Mouse (Mus musculus): ENCODE measurements around the gene Gm3045. TPM values are rescaled to one million over a fixed set of nuclear protein-coding genes. Genes with fewer than 3 reads are reported as not detected.

Gene Gm3045
- total and polyA plus RNA-seq, 3 experiments: not detected

- Histone ChIP-seq H3K4me1 (ENCODE audit: control insufficient read depth in 1 of 2, insufficient read depth in 2 of 2) (no peaks in the 10 kb centered on the region), H3K9me3 (replicated peaks; ENCODE audit: low read length) (no peaks in the 10 kb centered on the region), H3K4me3 (replicated peaks in 1 of 3; ENCODE audit: low read depth in 2 of 3, low read length in 2 of 3, poor library complexity in 1 of 3) (no peak overlapping the region), H3K27me3 (replicated peaks) (peaks cover 66% of the 10 kb centered on the region), H3K36me3 (replicated peaks in 1 of 2; ENCODE audit: control insufficient read depth in 1 of 2, insufficient read depth in 1 of 2, low read length in 1 of 2) (no peaks in the 10 kb centered on the region), H3K27ac (ENCODE audit: insufficient read depth, low read depth) (no peak overlapping the region), H3K4me2 (ENCODE audit: insufficient read depth, low read depth, poor library complexity, severe bottlenecking) (no peak overlapping the region), H3K9ac (ENCODE audit: insufficient read depth, low read depth) (no peak overlapping the region), H3K79me2 (replicated peaks; ENCODE audit: control insufficient read depth, extremely low read depth, insufficient read depth, poor library complexity, severe bottlenecking) (no peaks in the 10 kb centered on the region)
- dilution Hi-C loops (cut with MboI; ENCODE audit: extremely low pct_ligation_motif_present, extremely low pct_unique_long_range_greater_than_20kb, low sequenced_read_pairs) (no loop called here), in situ Hi-C loops (cut with MboI; ENCODE audit: low pct_ligation_motif_present, low pct_unique_long_range_greater_than_20kb, low sequenced_read_pairs) (no loop called here)
- no peak for DNase-seq (ENCODE audit: extremely low read depth)
- TF ChIP-seq CHD1 (IDR thresholded peaks at IDR 0.05; ENCODE audit: low read depth, low read length): no peak
- no peak for TF ChIP-seq BHLHE40 (IDR thresholded peaks at IDR 0.05; ENCODE audit: low read depth, low read length)
- TF ChIP-seq RAD21 (IDR thresholded peaks at IDR 0.05; ENCODE audit: low read depth, low read length): no peak
- no peak for TF ChIP-seq ELF1 (IDR thresholded peaks at IDR 0.05; ENCODE audit: low read depth, low read length)
- TF ChIP-seq MAZ (IDR thresholded peaks at IDR 0.05; ENCODE audit: low read depth, low read length): no peak
- no peak for TF ChIP-seq MYC (IDR thresholded peaks at IDR 0.05; ENCODE audit: low read depth, low read length)
- no peak for TF ChIP-seq JUN (IDR thresholded peaks at IDR 0.05; ENCODE audit: insufficient read depth, low read depth, low read length)
- no peak for TF ChIP-seq MAX (IDR thresholded peaks at IDR 0.05; ENCODE audit: low read length)
- no peak for TF ChIP-seq KAT2A (IDR thresholded peaks at IDR 0.05; ENCODE audit: insufficient replicate concordance, low read length)
- no peak for TF ChIP-seq ZKSCAN1 (IDR thresholded peaks at IDR 0.05; ENCODE audit: borderline replicate concordance, low read depth, low read length)
- no peak for TF ChIP-seq POLR2A (IDR thresholded peaks at IDR 0.05; ENCODE audit: low read depth, low read length)
- TF ChIP-seq USF1 (IDR thresholded peaks at IDR 0.05; ENCODE audit: low read depth, low read length): no peak
- TF ChIP-seq CHD2 (IDR thresholded peaks at IDR 0.05; ENCODE audit: low read length): no peak
- TF ChIP-seq HCFC1 (IDR thresholded peaks at IDR 0.05; ENCODE audit: low read depth, low read length): no peak
- no peak for TF ChIP-seq UBTF (IDR thresholded peaks at IDR 0.05; ENCODE audit: low read depth, low read length)
- TF ChIP-seq NRF1 (IDR thresholded peaks at IDR 0.05; ENCODE audit: low read depth, low read length): no peak
- TF ChIP-seq SIN3A (IDR thresholded peaks at IDR 0.05; ENCODE audit: low read length): no peak
- no peak for TF ChIP-seq MXI1 (IDR thresholded peaks at IDR 0.05; ENCODE audit: low read depth, low read length)
Observed at GRCm38 (mm10) chr13:56383406-56383805, 43.0 kb upstream of the Gm3045 start.

- H3K79me2 ChIP-seq (replicated peaks; ENCODE audit: control insufficient read depth, extremely low read depth, insufficient read depth, poor library complexity, severe bottlenecking): no peaks in the 10 kb centered on the region
- dilution Hi-C loops (cut with MboI; ENCODE audit: extremely low pct_ligation_motif_present, extremely low pct_unique_long_range_greater_than_20kb, low sequenced_read_pairs) (no loop called here), in situ Hi-C loops (cut with MboI; ENCODE audit: low pct_ligation_motif_present, low pct_unique_long_range_greater_than_20kb, low sequenced_read_pairs) (no loop called here)
- no peak overlapping the region for H3K4me3 ChIP-seq (replicated peaks in 1 of 3; ENCODE audit: low read depth in 2 of 3, low read length in 2 of 3, poor library complexity in 1 of 3)
- H3K4me2 ChIP-seq (ENCODE audit: insufficient read depth, low read depth, poor library complexity, severe bottlenecking): no peak overlapping the region
- no peak overlapping the region for H3K9ac ChIP-seq (ENCODE audit: insufficient read depth, low read depth)
- peaks cover 54% of the 10 kb centered on the region for H3K27me3 ChIP-seq (replicated peaks)
- H3K4me1 ChIP-seq (ENCODE audit: control insufficient read depth in 1 of 2, insufficient read depth in 2 of 2): no peaks in the 10 kb centered on the region
- DNase-seq (ENCODE audit: extremely low read depth): no peak
- H3K9me3 ChIP-seq (replicated peaks; ENCODE audit: low read length): peaks cover 5% of the 10 kb centered on the region
- no peaks in the 10 kb centered on the region for H3K36me3 ChIP-seq (replicated peaks in 1 of 2; ENCODE audit: control insufficient read depth in 1 of 2, insufficient read depth in 1 of 2, low read length in 1 of 2)
- TF ChIP-seq MXI1 (IDR thresholded peaks at IDR 0.05; ENCODE audit: low read depth, low read length) (no peak), NRF1 (IDR thresholded peaks at IDR 0.05; ENCODE audit: low read depth, low read length) (no peak)
- H3K27ac ChIP-seq (ENCODE audit: insufficient read depth, low read depth): no peak overlapping the region
Observed at GRCm38 (mm10) chr13:56386411-56386810, 40.0 kb upstream of the Gm3045 start.
